Mouse (Mus musculus) midbrain, embryonic 12.5 days (tissue): ENCODE measurements around the gene Gm13279. TPM values are rescaled to one million over a fixed set of nuclear protein-coding genes. Genes with fewer than 3 reads are reported as not detected.
A peak's percentile ranks its signal among the peaks of the same experiment; 100 is the strongest.
"Not testable (repeated sequence)": the region's sequence is repeated elsewhere in the genome, so short reads cannot be mapped to it uniquely, and the experiment has no call there.

ENCODE experiments used
- ATAC-seq: fragments of 200-750 bp; cut with Nextera tagmentation; 2 replicates; pipeline ENCODE4 v1.8.0; 2017; ENCODE audit warnings: low read depth, moderate TSS enrichment, moderate library complexity; ENCODE audit not compliant: low FRiP score
- H3K27ac ChIP-seq: fragments of 300-500 bp; sonication (generic); replicated peaks from 2 replicates; pipeline ENCODE4 v1.5.1; 2016; ENCODE audit warnings: mild to moderate bottlenecking
- H3K27me3 ChIP-seq: fragments of 300-500 bp; sonication (generic); 2 replicates; pipeline ENCODE4 v1.6.1; 2016; ENCODE audit warnings: mild to moderate bottlenecking
- H3K36me3 ChIP-seq: fragments of 300-500 bp; sonication (generic); 2 replicates; pipeline ENCODE4 v1.6.1; 2016
- H3K4me1 ChIP-seq: fragments of 300-500 bp; sonication (generic); 2 replicates; pipeline ENCODE4 v1.6.1; 2016
- H3K4me2 ChIP-seq: fragments of 300-500 bp; sonication (generic); replicated peaks from 2 replicates; pipeline ENCODE4 v1.6.1; 2016; ENCODE audit warnings: mild to moderate bottlenecking, moderate library complexity
- H3K4me3 ChIP-seq: fragments of 300-500 bp; sonication (generic); 2 replicates; pipeline ENCODE4 v1.5.1; 2016; ENCODE audit warnings: mild to moderate bottlenecking
- H3K9ac ChIP-seq: fragments of 300-500 bp; sonication (generic); replicated peaks from 2 replicates; pipeline ENCODE4 v1.6.1; 2016; ENCODE audit warnings: mild to moderate bottlenecking, moderate library complexity
- H3K9me3 ChIP-seq: fragments of 300-500 bp; sonication (generic); 2 replicates; pipeline ENCODE4 v1.6.1; 2016; ENCODE audit warnings: mild to moderate bottlenecking
- WGBS: fragments of 180-500 bp; shearing (Covaris S2); methylation state at CpG from one replicate; pipeline ENCODE4 v1.1.7; 2016; 5-methylcytosine and 5-hydroxymethylcytosine counted together
- polyA plus RNA-seq: library from polyadenylated mRNA; unstranded; fragments of >200 nt; fragmentation: Nextera tagmentation; extraction: Ambion mirVana; gene quantifications from 2 replicates; pipeline ENCODE4 v1.2.1, GENCODE M21; 2016

Gene Gm13279
- polyA plus RNA-seq, 1 experiment from 2014 or later, result not detected

- no CpG with 5 or more reads among the region's 32 CpGs for WGBS
- not testable (repeated sequence) for H3K4me3 ChIP-seq, H3K9me3 ChIP-seq, H3K4me1 ChIP-seq, H3K27ac ChIP-seq, H3K4me2 ChIP-seq, ATAC-seq, H3K27me3 ChIP-seq, H3K36me3 ChIP-seq, H3K9ac ChIP-seq
These were observed 23.7 kb upstream of the Gm13279 start, which contains the start of gene Gm13290 for GRCm38 (mm10) chr4:88773534-88773933. TSS of gene Gm13290 (plus strand) at chr4:88773834.

GRCm38 (mm10) chr4:88776622-88777021, 20.6 kb upstream of the Gm13279 start, which contains the start of gene Gm13289:
TSS of gene Gm13289 (plus strand) at chr4:88776922.
- H3K36me3 ChIP-seq, H3K4me2 ChIP-seq, ATAC-seq, H3K27ac ChIP-seq, H3K9ac ChIP-seq, H3K4me1 ChIP-seq, H3K4me3 ChIP-seq, H3K27me3 ChIP-seq, H3K9me3 ChIP-seq: not testable (repeated sequence)
- no CpG with 5 or more reads among the region's 29 CpGs for WGBS

GRCm38 (mm10) chr4:88779550-88779949, 17.6 kb upstream of the Gm13279 start, which contains the start of gene Gm13272:
TSS of gene Gm13272 (plus strand) at chr4:88779850.
- not testable (repeated sequence) for H3K4me2 ChIP-seq, H3K36me3 ChIP-seq, H3K27ac ChIP-seq, H3K9ac ChIP-seq, H3K27me3 ChIP-seq, H3K4me3 ChIP-seq, ATAC-seq, H3K9me3 ChIP-seq, H3K4me1 ChIP-seq
- no CpG with 5 or more reads among the region's 29 CpGs for WGBS

- H3K4me3 ChIP-seq, H3K9ac ChIP-seq, H3K4me2 ChIP-seq, H3K9me3 ChIP-seq, H3K4me1 ChIP-seq, H3K27ac ChIP-seq, H3K27me3 ChIP-seq, ATAC-seq, H3K36me3 ChIP-seq: not testable (repeated sequence)
- WGBS, result 44% methylated on average over 15 of the region's 18 CpGs
These were observed 16.9 kb upstream of the Gm13279 start for GRCm38 (mm10) chr4:88780320-88780719.

- not testable (repeated sequence) for H3K9ac ChIP-seq, H3K4me1 ChIP-seq, H3K36me3 ChIP-seq, H3K27me3 ChIP-seq, ATAC-seq, H3K9me3 ChIP-seq, H3K27ac ChIP-seq
- 26% methylated on average over 4 of the region's 7 CpGs for WGBS
- Histone ChIP-seq H3K4me2 (peak within 1 kb of the TSS; percentile 40), H3K4me3 (0 out of 2 replicates have a peak within 1 kb of the TSS, but pooled peaks have one; percentile 9)
These were observed 15.4 kb upstream of the Gm13279 start, which contains the start of gene Ifnz for GRCm38 (mm10) chr4:88781831-88782230. TSS of gene Ifnz (plus strand) at chr4:88782131.

- not testable (repeated sequence) for H3K9ac ChIP-seq, H3K4me1 ChIP-seq, H3K36me3 ChIP-seq, H3K27ac ChIP-seq, H3K27me3 ChIP-seq, H3K9me3 ChIP-seq, ATAC-seq
- Histone ChIP-seq H3K4me2 (peak overlapping the region; percentile 40), H3K4me3 (0 out of 2 replicates have a peak overlapping the region, but pooled peaks have one; percentile 9)
- 0% methylated on average over 6 of the region's 31 CpGs for WGBS
These were observed 14.9 kb upstream of the Gm13279 start for GRCm38 (mm10) chr4:88782335-88782734.

GRCm38 (mm10) chr4:88785409-88785808, 11.8 kb upstream of the Gm13279 start, which contains the start of gene Gm13276:
TSS of gene Gm13276 (plus strand) at chr4:88785709.
- not testable (repeated sequence) for H3K36me3 ChIP-seq, H3K27me3 ChIP-seq, H3K9ac ChIP-seq, ATAC-seq, H3K4me2 ChIP-seq, H3K4me1 ChIP-seq, H3K4me3 ChIP-seq, H3K9me3 ChIP-seq, H3K27ac ChIP-seq
- WGBS, result no CpG with 5 or more reads among the region's 27 CpGs

- not testable (repeated sequence) for ATAC-seq, H3K4me2 ChIP-seq, H3K36me3 ChIP-seq, H3K27me3 ChIP-seq, H3K4me1 ChIP-seq, H3K4me3 ChIP-seq, H3K27ac ChIP-seq, H3K9ac ChIP-seq, H3K9me3 ChIP-seq
- no CpG with 5 or more reads among the region's 28 CpGs for WGBS
These were observed 8.8 kb upstream of the Gm13279 start, which contains the start of gene Gm13277 for GRCm38 (mm10) chr4:88788402-88788801. TSS of gene Gm13277 (plus strand) at chr4:88788632.

GRCm38 (mm10) chr4:88791250-88791649, 5.9 kb upstream of the Gm13279 start, which contains the start of gene Gm13278:
TSS of gene Gm13278 (plus strand) at chr4:88791550.
- H3K4me2 ChIP-seq, H3K9ac ChIP-seq, H3K36me3 ChIP-seq, H3K4me1 ChIP-seq, H3K27ac ChIP-seq, H3K4me3 ChIP-seq, H3K27me3 ChIP-seq, H3K9me3 ChIP-seq, ATAC-seq: not testable (repeated sequence)
- no CpG with 5 or more reads among the region's 28 CpGs for WGBS

- not testable (repeated sequence) for ATAC-seq, H3K4me3 ChIP-seq, H3K4me1 ChIP-seq, H3K9ac ChIP-seq, H3K27ac ChIP-seq, H3K36me3 ChIP-seq, H3K4me2 ChIP-seq, H3K27me3 ChIP-seq, H3K9me3 ChIP-seq
- under 1% methylated on average over 14 of the region's 52 CpGs for WGBS
These were observed 3.1 kb upstream of the Gm13279 start, which contains the start of gene Gm13275 for GRCm38 (mm10) chr4:88793936-88794675. TSS of gene Gm13275 (plus strand) at chr4:88794487.

GRCm38 (mm10) chr4:88799365-88799764, 2.2 kb downstream of the Gm13279 start, which contains the start of gene Gm13285:
TSS of gene Gm13285 (plus strand) at chr4:88799665.
- H3K36me3 ChIP-seq, H3K4me3 ChIP-seq, H3K4me1 ChIP-seq, H3K9me3 ChIP-seq, H3K27me3 ChIP-seq, H3K4me2 ChIP-seq, H3K27ac ChIP-seq, H3K9ac ChIP-seq, ATAC-seq: not testable (repeated sequence)
- 28% methylated on average over 6 of the region's 7 CpGs for WGBS

- H3K4me3 ChIP-seq, H3K9me3 ChIP-seq, ATAC-seq, H3K4me2 ChIP-seq, H3K4me1 ChIP-seq, H3K9ac ChIP-seq, H3K36me3 ChIP-seq, H3K27me3 ChIP-seq, H3K27ac ChIP-seq: not testable (repeated sequence)
- WGBS, result no CpG with 5 or more reads among the region's 29 CpGs
These were observed 5.8 kb downstream of the Gm13279 start, which contains the start of gene Gm13287 for GRCm38 (mm10) chr4:88802954-88803353. TSS of gene Gm13287 (plus strand) at chr4:88803254.
